Mouse (Mus musculus) liver, postnatal 0 days (tissue): ENCODE data around the gene Cacna1a. TPM values are rescaled to one million over a fixed set of nuclear protein-coding genes. Genes with fewer than 3 reads are reported as not detected.

ENCODE experiments used
- ATAC-seq: fragments of 200-750 bp; cut with Nextera tagmentation; 2 replicates; pipeline ENCODE4 v1.8.0; 2017; ENCODE audit warnings: mild to moderate bottlenecking, moderate library complexity
- DNase-seq: peaks from one replicate; pipeline ENCODE4 v3.0.0-alpha.2; 2016
- H3K27ac ChIP-seq: fragments of 300-500 bp; sonication (generic); 2 replicates; pipeline ENCODE4 v1.5.1; 2014; ENCODE audit warnings: antibody characterized with exemption, moderate library complexity, mild to moderate bottlenecking, low read depth
- H3K27me3 ChIP-seq: fragments of 300-500 bp; sonication (generic); 2 replicates; pipeline ENCODE4 v1.6.1; 2014; ENCODE audit warnings: low read length, control low read depth, mixed read lengths; ENCODE audit not compliant: insufficient read depth
- H3K36me3 ChIP-seq: fragments of 300-500 bp; sonication (generic); replicated peaks from 2 replicates; pipeline ENCODE4 v1.6.1; 2014; ENCODE audit warnings: mild to moderate bottlenecking, control low read depth, low read length, moderate library complexity, mixed read lengths; ENCODE audit not compliant: insufficient read depth
- H3K4me1 ChIP-seq: fragments of 300-500 bp; sonication (generic); 2 replicates; pipeline ENCODE4 v1.6.1; 2014; ENCODE audit warnings: antibody characterized with exemption, mild to moderate bottlenecking, control low read depth; ENCODE audit not compliant: insufficient read depth
- H3K4me2 ChIP-seq: fragments of 300-500 bp; sonication (generic); 2 replicates; pipeline ENCODE4 v1.6.1; 2014; ENCODE audit warnings: low read depth, mild to moderate bottlenecking, low read length, moderate library complexity, mixed read lengths
- H3K4me3 ChIP-seq: fragments of 300-500 bp; sonication (generic); 2 replicates; pipeline ENCODE4 v1.5.1; 2014; ENCODE audit warnings: low read depth, low read length
- H3K9ac ChIP-seq: fragments of 300-500 bp; sonication (generic); replicated peaks from 2 replicates; pipeline ENCODE4 v1.6.1; 2014; ENCODE audit warnings: mild to moderate bottlenecking, moderate library complexity
- H3K9me3 ChIP-seq: fragments of 300-500 bp; sonication (generic); 2 replicates; pipeline ENCODE4 v1.6.1; 2016; ENCODE audit warnings: mild to moderate bottlenecking, control low read depth, low read length, mixed read lengths
- CTCF ChIP-seq: sonication (generic); IDR thresholded peaks from 2 replicates; pipeline ENCODE4 v1.5.1; 2016; ENCODE audit warnings: antibody characterized with exemption, low read depth
- EP300 ChIP-seq: IDR thresholded peaks from 2 replicates; pipeline ENCODE4 v1.6.1; 2016; ENCODE audit warnings: antibody characterized with exemption, low read depth, mild to moderate bottlenecking
- WGBS: fragments of 180-500 bp; shearing (Covaris S2); extraction: QIAGEN DNeasy Blood & Tissue Kit; methylation state at CpG from one replicate; pipeline ENCODE4 v1.1.7; 2014; ENCODE audit not compliant: insufficient replicate concordance; 5-methylcytosine and 5-hydroxymethylcytosine counted together
- polyA plus RNA-seq: library from polyadenylated mRNA; unstranded; fragments of >200 nt; fragmentation: Nextera tagmentation; extraction: Ambion mirVana; gene quantifications from 2 replicates; pipeline ENCODE4 v1.2.1, GENCODE M21; 2015

The Cacna1a gene
- polyA plus RNA-seq, result 0.49 and 0.92 TPM in 2 replicates

DNA sequence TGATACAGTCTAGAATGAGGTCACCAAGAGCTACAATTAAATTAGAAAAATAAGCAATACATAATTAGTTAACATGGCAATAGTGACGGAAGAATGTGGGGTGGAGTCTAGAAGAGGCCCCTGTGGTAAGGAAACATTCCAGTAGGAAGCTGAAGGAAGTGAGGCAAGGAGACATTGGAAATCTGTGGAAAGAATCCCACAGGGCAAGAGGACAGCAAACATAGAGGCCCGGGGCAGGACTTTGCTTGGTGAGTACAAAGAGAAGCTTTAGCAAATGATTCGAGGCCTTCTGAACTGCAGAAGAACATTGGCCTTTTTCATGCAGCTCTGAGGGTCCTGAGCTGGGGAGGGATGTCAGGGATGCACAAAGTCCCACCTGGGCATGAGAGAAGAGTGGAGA is at the start of gene Cacna1a:
TSS of gene Cacna1a (plus strand) at position 166 of the 400 bp plus-strand sequence.
- Histone ChIP-seq H3K4me2 (no peak within 1 kb of the TSS), H3K9me3 (no peaks in the 10 kb centered on the region), H3K9ac (no peak within 1 kb of the TSS), H3K27ac (no peak within 1 kb of the TSS), H3K27me3 (no peaks in the 10 kb centered on the region), H3K4me1 (no peaks in the 10 kb centered on the region), H3K36me3 (no peaks in the 10 kb centered on the region), H3K4me3 (no peak within 1 kb of the TSS)
- ATAC-seq, result no peak
- DNase-seq, result no peak
- TF ChIP-seq CTCF, result no peak
- no peak for TF ChIP-seq EP300
- 58% methylated on average over 3 of the region's 3 CpGs for WGBS

DNA sequence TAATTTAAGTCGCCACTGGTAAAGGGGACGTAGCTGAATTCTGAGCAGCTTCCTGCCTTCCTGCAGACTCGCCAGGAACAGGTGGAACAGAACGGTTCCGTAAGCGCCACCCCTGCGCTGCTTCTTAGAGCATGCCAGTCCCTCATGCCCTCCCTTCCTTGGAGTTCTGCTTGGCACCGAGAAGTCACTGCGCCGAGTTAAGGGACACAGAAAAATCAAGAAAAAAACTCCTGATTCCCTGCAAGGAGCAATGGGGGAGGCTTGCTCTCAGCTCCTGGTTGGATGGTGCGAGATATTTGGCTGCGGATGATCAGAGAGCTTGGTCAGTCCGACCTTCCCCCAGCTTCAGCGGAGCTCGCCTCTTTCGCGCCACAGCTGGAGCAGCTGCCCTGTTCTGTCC is 49.7 kb upstream of the Cacna1a start:
- 13% methylated on average over 17 of the region's 17 CpGs for WGBS
- DNase-seq, result no peak
- Histone ChIP-seq H3K27ac (no peak overlapping the region), H3K36me3 (no peaks in the 10 kb centered on the region), H3K9ac (no peak overlapping the region), H3K4me2 (no peak overlapping the region), H3K27me3 (peaks cover 6% of the 10 kb centered on the region; the same call in 1 of the 2 replicates), H3K9me3 (no peaks in the 10 kb centered on the region), H3K4me1 (no peaks in the 10 kb centered on the region), H3K4me3 (no peak overlapping the region)
- TF ChIP-seq EP300, result no peak
- no peak for TF ChIP-seq CTCF
- ATAC-seq, result no peak

DNA sequence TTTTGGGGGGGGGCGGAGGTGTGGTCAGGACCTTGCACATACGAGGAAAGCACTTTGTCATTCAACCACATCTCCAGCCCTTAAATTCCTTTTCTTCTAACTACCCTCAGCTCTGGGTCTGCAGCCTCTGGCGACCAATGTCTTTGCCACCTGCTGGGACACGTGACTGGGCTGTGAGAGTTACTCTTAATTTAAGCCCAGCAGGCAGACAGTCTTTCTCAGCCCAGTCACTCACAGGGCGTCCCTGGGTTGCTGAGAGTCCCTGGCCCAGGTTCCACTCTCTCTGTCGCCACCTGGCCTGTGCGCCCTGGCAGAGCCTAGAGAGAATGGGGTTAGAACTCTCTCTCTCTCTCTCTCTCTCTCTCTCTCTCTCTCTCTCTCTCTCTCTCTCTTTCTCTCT is 48.9 kb upstream of the Cacna1a start:
- peaks cover 6% of the 10 kb centered on the region; the same call in 1 of the 2 replicates for H3K27me3 ChIP-seq
- no peaks in the 10 kb centered on the region for H3K9me3 ChIP-seq
- WGBS, result 7% methylated on average over 7 of the region's 7 CpGs
- H3K4me3 ChIP-seq, result no peak overlapping the region
- H3K9ac ChIP-seq, result no peak overlapping the region
- ATAC-seq (no peak), DNase-seq (no peak)
- H3K27ac ChIP-seq, result no peak overlapping the region
- no peaks in the 10 kb centered on the region for H3K4me1 ChIP-seq
- no peaks in the 10 kb centered on the region for H3K36me3 ChIP-seq
- TF ChIP-seq CTCF (no peak), EP300 (no peak)
- no peak overlapping the region for H3K4me2 ChIP-seq

DNA sequence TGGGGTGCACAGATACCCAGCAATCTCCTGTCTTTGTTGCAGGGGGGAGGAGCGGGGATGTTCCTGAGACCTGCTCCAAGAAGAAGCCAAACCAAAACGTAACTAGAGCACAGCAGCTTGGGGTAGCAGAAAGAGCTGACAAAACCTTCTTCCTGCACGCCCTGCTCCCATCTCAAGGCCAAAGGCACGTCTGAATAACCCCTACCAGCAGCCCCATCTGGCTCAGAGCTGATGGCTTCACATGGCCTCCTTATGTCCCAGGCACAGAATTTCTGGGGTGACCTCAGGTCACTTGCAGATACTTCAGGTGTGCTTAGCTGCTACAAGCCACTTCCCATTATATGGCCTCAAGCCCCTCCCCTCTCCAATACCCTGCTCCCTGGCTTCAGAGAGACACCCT is 48.4 kb upstream of the Cacna1a start:
- DNase-seq, result no peak
- Histone ChIP-seq H3K36me3 (no peaks in the 10 kb centered on the region), H3K9me3 (no peaks in the 10 kb centered on the region), H3K4me2 (no peak overlapping the region), H3K27ac (no peak overlapping the region), H3K9ac (no peak overlapping the region), H3K4me3 (no peak overlapping the region), H3K27me3 (peaks cover 6% of the 10 kb centered on the region; the same call in 1 of the 2 replicates), H3K4me1 (no peaks in the 10 kb centered on the region)
- WGBS, result 53% methylated on average over 4 of the region's 4 CpGs
- TF ChIP-seq EP300, result no peak
- no peak for TF ChIP-seq CTCF
- no peak for ATAC-seq

DNA sequence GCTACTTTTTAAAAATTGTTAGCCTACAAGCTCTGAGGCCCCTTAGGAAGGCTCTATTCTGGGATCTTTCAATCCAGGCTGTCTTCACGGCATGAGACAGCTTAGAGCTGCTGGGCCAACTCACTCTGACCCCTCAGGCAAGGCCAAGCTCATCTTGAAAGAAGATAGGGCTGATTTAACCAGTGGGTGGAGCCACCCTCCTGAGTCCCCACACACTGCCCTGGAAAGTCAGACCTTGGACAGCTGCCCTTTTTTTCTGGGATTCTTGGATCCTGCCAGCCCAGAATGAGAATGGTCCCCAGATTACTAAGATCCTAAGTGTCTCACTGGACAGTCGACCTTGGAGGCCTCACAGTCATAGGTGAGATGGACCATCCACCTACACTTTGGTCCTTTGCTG is 47.6 kb upstream of the Cacna1a start:
- Histone ChIP-seq H3K9ac (no peak overlapping the region), H3K27ac (no peak overlapping the region), H3K4me3 (no peak overlapping the region), H3K36me3 (no peaks in the 10 kb centered on the region), H3K4me1 (no peaks in the 10 kb centered on the region), H3K4me2 (no peak overlapping the region), H3K27me3 (peaks cover 6% of the 10 kb centered on the region; the same call in 1 of the 2 replicates), H3K9me3 (no peaks in the 10 kb centered on the region)
- TF ChIP-seq EP300 (no peak), CTCF (no peak)
- 4% methylated on average over 2 of the region's 2 CpGs for WGBS
- DNase-seq (no peak), ATAC-seq (no peak)

DNA sequence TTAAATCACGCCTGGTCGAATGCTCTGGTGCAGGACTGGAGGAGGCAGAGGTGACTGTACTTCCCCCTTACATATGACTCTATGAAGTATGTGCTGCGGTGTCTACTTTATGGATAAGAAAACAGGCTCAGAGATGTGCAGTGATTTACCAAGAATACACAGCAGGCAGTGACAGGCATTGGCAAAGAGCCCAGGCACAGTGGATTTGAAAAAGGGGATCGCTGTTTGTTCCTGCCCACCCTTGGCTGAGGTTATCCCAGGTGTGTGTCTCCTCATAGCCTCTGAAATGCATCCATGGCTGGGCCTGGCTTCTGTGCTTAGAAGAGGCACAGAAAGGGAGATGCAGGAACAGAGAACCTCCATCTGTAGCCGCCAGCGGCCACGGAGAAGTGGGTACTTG is 42.7 kb upstream of the Cacna1a start:
- no peaks in the 10 kb centered on the region for H3K4me1 ChIP-seq
- H3K27ac ChIP-seq, result no peak overlapping the region
- H3K9ac ChIP-seq, result no peak overlapping the region
- TF ChIP-seq EP300 (no peak), CTCF (no peak)
- no peaks in the 10 kb centered on the region for H3K9me3 ChIP-seq
- no peak overlapping the region for H3K4me3 ChIP-seq
- ATAC-seq (no peak), DNase-seq (no peak)
- no peaks in the 10 kb centered on the region for H3K27me3 ChIP-seq
- 70% methylated on average over 7 of the region's 7 CpGs for WGBS
- no peak overlapping the region for H3K4me2 ChIP-seq
- H3K36me3 ChIP-seq, result no peaks in the 10 kb centered on the region

DNA sequence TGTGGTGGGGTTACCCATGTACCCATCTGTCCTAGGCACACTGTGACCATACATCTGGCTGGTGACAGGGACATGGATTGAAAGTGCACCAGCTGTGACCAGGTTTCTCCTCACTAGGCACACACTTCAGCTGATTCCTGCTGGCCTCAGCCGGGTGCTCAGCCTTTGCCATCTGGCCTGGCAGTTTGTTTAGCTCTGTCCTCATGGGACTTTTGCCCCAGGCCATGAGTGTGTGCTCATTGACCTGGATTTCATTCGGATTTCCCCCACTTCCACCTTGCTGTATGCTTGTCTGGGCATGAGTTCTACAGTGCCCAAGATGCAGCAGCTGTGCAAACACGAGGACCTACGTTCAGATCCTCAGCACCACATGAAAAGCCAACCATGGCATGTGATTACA is 41.8 kb upstream of the Cacna1a start:
- Histone ChIP-seq H3K27ac (no peak overlapping the region), H3K9ac (no peak overlapping the region), H3K4me1 (no peaks in the 10 kb centered on the region), H3K27me3 (no peaks in the 10 kb centered on the region), H3K36me3 (no peaks in the 10 kb centered on the region), H3K9me3 (no peaks in the 10 kb centered on the region), H3K4me2 (no peak overlapping the region), H3K4me3 (no peak overlapping the region)
- DNase-seq (no peak), ATAC-seq (no peak)
- TF ChIP-seq EP300 (no peak), CTCF (no peak)
- 45% methylated on average over 4 of the region's 4 CpGs for WGBS
